Mouse (Mus musculus): ENCODE measurements around the gene Atp2c1. TPM values are rescaled to one million over a fixed set of nuclear protein-coding genes. Genes with fewer than 3 reads are reported as not detected.

Gene Atp2c1
- polyA plus RNA-seq (2012), result 16.0 and 22.5 TPM in 2 replicates

DNA sequence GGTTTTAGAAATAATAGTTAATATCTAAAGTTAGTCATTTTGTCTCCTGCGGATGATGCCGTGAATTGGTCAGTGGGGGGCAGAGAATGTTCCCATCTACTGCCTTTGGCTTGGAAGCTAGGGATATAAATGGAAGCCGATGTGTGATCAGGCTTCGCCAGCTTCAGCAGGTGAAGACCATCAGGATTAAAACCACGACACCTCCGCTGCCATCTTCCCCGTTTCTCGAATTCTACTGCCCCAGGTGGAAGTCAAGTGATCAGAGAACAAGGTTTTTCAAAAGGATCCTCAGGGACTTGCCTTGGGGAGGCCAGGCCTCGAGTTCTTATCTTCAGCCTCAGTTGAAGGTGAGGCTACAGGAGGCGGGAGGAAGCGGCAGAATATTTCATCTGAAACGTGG lies at the start of gene Atp2c1:
Gene Atp2c1 (minus strand): TSS at position 101 of the 400 bp plus-strand sequence.
- TF ChIP-seq GATA1 (IDR thresholded peaks at IDR 0.05; ENCODE audit: low read length), result no peak

GRCm38 (mm10) chr9:105557452-105557851 lies 30.3 kb upstream of the Atp2c1 start:
- no peak for TF ChIP-seq GATA1 (IDR thresholded peaks at IDR 0.05; ENCODE audit: low read length)

- no peak for TF ChIP-seq GATA1 (IDR thresholded peaks at IDR 0.05; ENCODE audit: low read length)
Measured at GRCm38 (mm10) chr9:105556141-105556735, 29.1 kb upstream of the Atp2c1 start.

- no peak for TF ChIP-seq GATA1 (IDR thresholded peaks at IDR 0.05; ENCODE audit: low read length)
Measured at GRCm38 (mm10) chr9:105554439-105554807, 27.3 kb upstream of the Atp2c1 start.

DNA sequence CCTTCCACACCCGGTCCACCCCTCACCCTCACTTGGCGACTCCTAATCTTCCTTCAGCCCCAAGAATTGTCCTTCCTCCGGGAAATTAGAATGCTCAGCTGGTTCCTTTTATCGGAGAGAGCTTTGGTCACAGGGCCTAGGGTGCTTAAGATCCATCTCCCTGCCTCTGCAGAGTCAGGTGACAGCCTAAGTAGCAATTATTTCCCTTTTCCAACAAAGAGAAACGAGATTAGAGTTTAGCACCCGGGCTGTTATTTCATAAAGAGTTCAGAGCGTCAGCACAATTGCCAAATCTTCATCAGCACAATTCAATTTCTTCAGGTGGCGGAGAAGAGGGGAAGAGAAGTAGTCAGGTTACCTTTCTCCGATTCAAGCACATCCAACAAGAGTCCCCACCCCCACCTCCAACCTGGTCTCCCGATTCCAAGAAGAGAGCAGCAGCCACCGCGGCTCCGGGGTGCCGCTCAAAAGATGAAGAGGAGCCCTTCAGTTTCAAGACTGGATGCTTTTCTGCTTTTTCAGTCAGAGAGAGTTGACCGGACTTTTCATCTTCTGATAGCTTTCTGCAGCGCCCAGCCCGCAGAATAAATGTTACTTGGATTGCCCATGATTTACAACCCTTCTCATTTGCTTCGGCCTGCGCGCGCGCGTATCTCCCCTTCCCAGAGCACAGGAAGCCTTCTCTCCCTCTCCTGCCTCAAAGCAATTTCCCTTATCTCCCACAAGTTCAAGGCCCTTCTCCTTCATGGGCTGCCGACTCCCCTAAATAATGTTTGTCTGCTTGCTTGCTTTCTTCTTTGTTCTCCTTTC lies 26.7 kb upstream of the Atp2c1 start:
- TF ChIP-seq GATA1 (IDR thresholded peaks at IDR 0.05; ENCODE audit: low read length), result no peak

DNA sequence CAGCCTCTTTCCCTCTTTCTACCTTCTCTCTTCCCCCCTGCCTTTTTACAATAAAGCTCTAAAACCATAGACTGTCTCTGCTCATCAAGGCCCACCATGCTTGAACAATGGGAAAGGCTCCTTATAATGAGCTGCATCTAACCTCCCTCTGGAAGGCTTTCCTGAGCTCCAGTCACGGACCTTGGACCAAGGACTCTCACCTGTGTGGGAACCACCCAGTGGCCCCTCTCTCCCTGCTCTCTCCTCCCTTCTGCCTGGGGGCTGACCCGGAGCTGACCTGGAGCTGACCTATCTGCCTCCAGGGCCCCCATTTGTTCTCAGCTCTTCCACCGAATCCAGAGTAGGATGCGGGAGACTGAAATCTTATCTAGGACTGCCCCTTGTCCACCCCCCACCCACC lies 24.3 kb upstream of the Atp2c1 start:
- TF ChIP-seq GATA1 (IDR thresholded peaks at IDR 0.05; ENCODE audit: low read length), result no peak

DNA sequence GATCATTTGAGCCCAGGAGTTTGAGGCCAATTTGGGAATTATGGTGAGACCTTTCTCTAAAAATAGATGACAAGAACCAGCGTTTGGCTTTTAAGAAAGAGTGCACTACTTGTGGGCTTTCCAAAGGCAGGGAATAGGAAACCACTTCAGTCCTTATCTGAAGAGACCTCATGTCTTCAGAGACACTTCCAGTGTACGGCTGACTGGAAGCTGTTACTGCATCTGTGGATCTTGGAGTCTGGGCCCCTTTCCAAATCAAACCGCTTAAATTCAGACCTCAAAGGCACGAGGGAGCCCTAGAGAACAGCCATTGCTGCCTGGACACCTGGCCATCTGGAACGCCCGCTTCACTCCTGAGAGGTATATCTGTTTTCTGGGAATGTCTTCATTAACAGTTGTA lies 22.0 kb upstream of the Atp2c1 start:
- TF ChIP-seq GATA1 (IDR thresholded peaks at IDR 0.05; ENCODE audit: low read length), result no peak

- no peak for TF ChIP-seq GATA1 (IDR thresholded peaks at IDR 0.05; ENCODE audit: low read length)
Measured at GRCm38 (mm10) chr9:105544013-105544750, 17.1 kb upstream of the Atp2c1 start.

GRCm38 (mm10) chr9:105537473-105537872 lies 10.4 kb upstream of the Atp2c1 start:
- no peak for TF ChIP-seq GATA1 (IDR thresholded peaks at IDR 0.05; ENCODE audit: low read length)

GRCm38 (mm10) chr9:105536877-105537276 lies 9.8 kb upstream of the Atp2c1 start:
- TF ChIP-seq GATA1 (IDR thresholded peaks at IDR 0.05; ENCODE audit: low read length), result no peak

DNA sequence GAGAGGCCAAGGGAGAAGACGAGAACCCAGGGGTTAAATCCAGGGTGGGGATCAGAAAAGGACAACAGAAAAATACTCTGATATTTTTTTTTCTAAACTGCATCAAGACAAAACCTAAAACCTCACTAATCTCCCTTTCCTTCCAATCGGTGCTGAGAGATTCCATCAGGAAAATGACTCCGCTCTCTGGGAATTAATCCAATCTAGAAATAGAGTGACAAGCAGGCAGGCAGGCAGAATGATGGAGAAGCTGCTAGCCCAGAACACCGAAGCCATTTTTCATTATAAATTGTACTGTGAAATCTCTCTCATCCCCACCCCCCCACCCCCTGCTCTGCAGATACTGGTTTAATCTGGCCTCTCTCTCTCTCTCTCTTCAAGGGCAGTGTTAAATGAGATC lies 1.8 kb downstream of the Atp2c1 start:
- TF ChIP-seq GATA1 (IDR thresholded peaks at IDR 0.05; ENCODE audit: low read length), result no peak

- TF ChIP-seq GATA1 (IDR thresholded peaks at IDR 0.05; ENCODE audit: low read length), result no peak
Measured at GRCm38 (mm10) chr9:105523038-105523437, 4.1 kb downstream of the Atp2c1 start.

- no peak for TF ChIP-seq GATA1 (IDR thresholded peaks at IDR 0.05; ENCODE audit: low read length)
Measured at GRCm38 (mm10) chr9:105522063-105522462, 5.1 kb downstream of the Atp2c1 start.

- no peak for TF ChIP-seq GATA1 (IDR thresholded peaks at IDR 0.05; ENCODE audit: low read length)
Measured at GRCm38 (mm10) chr9:105520776-105521552, 6.2 kb downstream of the Atp2c1 start.

DNA sequence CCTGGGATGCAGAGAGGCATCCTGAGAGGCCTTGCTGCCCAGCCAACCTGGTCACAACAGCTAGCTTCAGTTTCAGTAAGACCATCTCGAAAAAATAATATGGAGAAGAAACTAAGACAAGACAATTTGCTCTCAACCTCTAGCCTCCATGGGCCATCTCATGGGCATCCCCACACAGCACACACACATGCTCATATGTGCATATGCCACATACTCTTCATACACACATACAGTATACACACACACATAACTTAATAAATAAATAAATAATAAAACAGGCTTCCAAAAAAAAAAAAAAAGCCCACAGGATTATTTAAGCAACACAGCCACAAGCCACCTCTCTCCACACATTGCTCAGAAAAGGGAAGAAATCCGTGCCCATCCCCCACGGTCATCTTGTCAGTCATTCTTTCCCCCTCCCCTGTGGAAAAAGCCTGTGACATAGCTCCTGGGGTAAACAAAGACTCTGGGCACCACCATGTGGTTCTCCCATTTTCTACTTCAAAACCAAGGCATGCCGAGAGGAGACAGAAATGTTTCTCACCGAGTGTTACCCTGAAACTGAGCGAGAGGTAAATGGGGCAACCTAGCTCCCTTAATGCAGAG lies 7.7 kb downstream of the Atp2c1 start:
- no peak for TF ChIP-seq GATA1 (IDR thresholded peaks at IDR 0.05; ENCODE audit: low read length)

Measured in G1E-ER4 (cell line).